9 mouse cellular contexts compared by ENCODE assay signal in genomic region chr7:4657521-4658127, GRCm38 (mm10). TPM values are rescaled to one million over a fixed set of nuclear protein-coding genes. Genes with fewer than 3 reads are reported as not detected.
DNase-seq lines count a peak whose midpoint lies in the region; ATAC-seq and TF ChIP-seq lines count a peak whose summit lies in the region.
"Had no signal": no experiment of that assay in that cellular context is flagged by ENCODE, and none has a peak within 500 bp of the region (broad histone marks: within the 10 kb centered on the region; RNA-seq: fewer than 3 reads in every experiment).

No protein-coding gene starts in this region.

- WGBS in kidney, embryonic 14.5 days, result 27% methylated on average over 9 of the region's 9 CpGs
- 24% methylated on average over 9 of the region's 9 CpGs for WGBS in stomach, postnatal 0 days

- H3K4me2 ChIP-seq in kidney, embryonic 14.5 days (replicated peaks; ENCODE audit: low read depth, low read length), result peak overlapping the region; percentile 87
- H3K4me2 ChIP-seq in stomach, postnatal 0 days (replicated peaks; ENCODE audit: low read depth), result peak overlapping the region; percentile 63

- H3K9me3 ChIP-seq in E14TG2a.4 (ENCODE audit: low read length), result no peaks in the 10 kb centered on the region
- H3K9me3 ChIP-seq in kidney, embryonic 14.5 days (ENCODE audit: control insufficient read depth, low read length), result no peaks in the 10 kb centered on the region
- H3K9me3 ChIP-seq in stomach, postnatal 0 days (ENCODE audit: control insufficient read depth, low read length), result no peaks in the 10 kb centered on the region

- peak overlapping the region; percentile 94 for H3K4me3 ChIP-seq in E14TG2a.4 (replicated peaks; ENCODE audit: low read length)
- peak overlapping the region; percentile 73 for H3K4me3 ChIP-seq in kidney, embryonic 14.5 days (ENCODE audit: low read length)
- H3K4me3 ChIP-seq in stomach, postnatal 0 days (ENCODE audit: low read depth, low read length), result peak overlapping the region; percentile 93

- TF ChIP-seq EP300 in stomach, postnatal 0 days (optimal IDR thresholded peaks at IDR 0.05), result no peak

- peaks cover 82% of the 10 kb centered on the region for H3K4me1 ChIP-seq in E14TG2a.4 (replicated peaks; ENCODE audit: low read depth, low read length)
- peaks cover 16% of the 10 kb centered on the region for H3K4me1 ChIP-seq in kidney, embryonic 14.5 days (ENCODE audit: control insufficient read depth, insufficient read depth, low read length)
- H3K4me1 ChIP-seq in stomach, postnatal 0 days (replicated peaks; ENCODE audit: control insufficient read depth, insufficient read depth), result 0 out of 2 replicates have a peak, but pooled peaks cover 7% of the 10 kb centered on the region

- no peak overlapping the region for H3K27ac ChIP-seq in kidney, embryonic 14.5 days (ENCODE audit: low read depth, low read length)
- peak overlapping the region; percentile 98 for H3K27ac ChIP-seq in stomach, postnatal 0 days (replicated peaks)

- no peaks in the 10 kb centered on the region for H3K27me3 ChIP-seq in E14TG2a.4 (ENCODE audit: insufficient read depth, low read length)
- H3K27me3 ChIP-seq in kidney, embryonic 14.5 days (ENCODE audit: control insufficient read depth, insufficient read depth, low read length), result no peaks in the 10 kb centered on the region
- H3K27me3 ChIP-seq in stomach, postnatal 0 days (ENCODE audit: control insufficient read depth, insufficient read depth, low read length), result no peaks in the 10 kb centered on the region
- H3K27me3 ChIP-seq: Patski had no signal

- peak overlapping the region; percentile 81 for H3K9ac ChIP-seq in kidney, embryonic 14.5 days (ENCODE audit: low read depth, low read length)
- peak overlapping the region; percentile 96 for H3K9ac ChIP-seq in stomach, postnatal 0 days (ENCODE audit: low read length)

- no peak for TF ChIP-seq CTCF in E14TG2a.4 (conservative IDR thresholded peaks at IDR 0.05; ENCODE audit: low read length)
- no peak for TF ChIP-seq CTCF in stomach, postnatal 0 days (IDR thresholded peaks at IDR 0.05; ENCODE audit: low read depth)

- peak; percentile 23 for ATAC-seq in erythroid progenitor cell, adult 5-6 weeks (replicated peaks; ENCODE audit: low FRiP score, poor library complexity, severe bottlenecking)
- ATAC-seq in kidney, embryonic 14.5 days (ENCODE audit: low FRiP score, low TSS enrichment), result 0 out of 2 replicates have a peak, but pooled peaks have one; percentile 2
- peak; percentile 8; the same call in 1 of the 2 replicates for ATAC-seq in stomach, postnatal 0 days (ENCODE audit: low FRiP score, low TSS enrichment)

- H3K36me3 ChIP-seq in E14TG2a.4 (ENCODE audit: insufficient read depth, low read length), result peaks cover 56% of the 10 kb centered on the region
- H3K36me3 ChIP-seq in kidney, embryonic 14.5 days (ENCODE audit: control insufficient read depth, insufficient read depth, low read length), result no peaks in the 10 kb centered on the region
- no peaks in the 10 kb centered on the region; the same call in 1 of the 2 replicates for H3K36me3 ChIP-seq in stomach, postnatal 0 days (ENCODE audit: control insufficient read depth, insufficient read depth, low read length)

- DNase-seq in heart, adult 11 months, result peak; percentile 92
- DNase-seq in heart, adult 8-10 months (ENCODE audit: low spot score), result no peak
- peak; percentile 48 for DNase-seq in lung, postnatal 25 days (ENCODE audit: low spot score)
- DNase-seq in stomach, postnatal 0 days (ENCODE audit: low spot score), result peak; percentile 32
- DNase-seq in thymus, postnatal 4 days, result no peak

RNA-seq across cellular contexts. Expression of gene Ppp6r1, which starts 1.2 kb away (rescaled TPM):
- 10 to 100 TPM; 70.5 to 77.7 (median 75.8) TPM for total RNA-seq in heart, adult 8-10 months (2022)
- 62.0 and 84.3 TPM in 2 replicates for total RNA-seq in erythroid progenitor cell, adult 5-6 weeks (2015; ENCODE audit: low replicate concordance)
- 73.6 and 85.1 TPM in 2 replicates for total RNA-seq in erythroid progenitor cell, adult 5-6 weeks (2017; ENCODE audit: low replicate concordance)
- polyA plus RNA-seq in kidney, embryonic 14.5 days (2014; fragmentation: Nextera tagmentation; extraction: Ambion mirVana), result 8.3 and 10.2 TPM in 2 replicates
- 3.9 and 6.2 TPM in 2 replicates for polyA plus RNA-seq in stomach, postnatal 0 days (2015; fragmentation: Nextera tagmentation; extraction: Ambion mirVana)

RNA-seq across cellular contexts. Expression of gene Tmem86b, which starts 26.4 kb away (rescaled TPM):
- total RNA-seq in heart, adult 8-10 months (2022), result 1 to 10 TPM; 4.2 to 6.0 (median 4.8) TPM
- total RNA-seq in erythroid progenitor cell, adult 5-6 weeks (2015; ENCODE audit: low replicate concordance), result 72.1 and 91.0 TPM in 2 replicates
- total RNA-seq in erythroid progenitor cell, adult 5-6 weeks (2017; ENCODE audit: low replicate concordance), result 37.6 and 45.8 TPM in 2 replicates
- 1.0 and 1.4 TPM in 2 replicates for polyA plus RNA-seq in kidney, embryonic 14.5 days (2014; fragmentation: Nextera tagmentation; extraction: Ambion mirVana)
- 0.22 and 0.23 TPM in 2 replicates for polyA plus RNA-seq in stomach, postnatal 0 days (2015; fragmentation: Nextera tagmentation; extraction: Ambion mirVana)

RNA-seq across cellular contexts. Expression of gene Hspbp1, which starts 27.2 kb away (rescaled TPM):
- 10 to 100 TPM; 28.4 to 36.3 (median 33.5) TPM for total RNA-seq in heart, adult 8-10 months (2022)
- 4.0 and 32.3 TPM in 2 replicates for total RNA-seq in erythroid progenitor cell, adult 5-6 weeks (2015; ENCODE audit: low replicate concordance)
- 2.8 and 3.2 TPM in 2 replicates for total RNA-seq in erythroid progenitor cell, adult 5-6 weeks (2017; ENCODE audit: low replicate concordance)
- 113 and 140 TPM in 2 replicates for polyA plus RNA-seq in kidney, embryonic 14.5 days (2014; fragmentation: Nextera tagmentation; extraction: Ambion mirVana)
- polyA plus RNA-seq in stomach, postnatal 0 days (2015; fragmentation: Nextera tagmentation; extraction: Ambion mirVana), result 59.1 and 60.7 TPM in 2 replicates

RNA-seq across cellular contexts. Expression of gene Brsk1, which starts 32.8 kb away (rescaled TPM):
- total RNA-seq in heart, adult 8-10 months (2022), result 1 to 10 TPM in 2 of 4 experiments, under 1 TPM in 2; 0.57 to 1.2 (median 0.98) TPM
- total RNA-seq in erythroid progenitor cell, adult 5-6 weeks (2015; ENCODE audit: low replicate concordance), result not detected in 2 replicates
- not detected in 2 replicates for total RNA-seq in erythroid progenitor cell, adult 5-6 weeks (2017; ENCODE audit: low replicate concordance)
- 1.9 and 3.0 TPM in 2 replicates for polyA plus RNA-seq in kidney, embryonic 14.5 days (2014; fragmentation: Nextera tagmentation; extraction: Ambion mirVana)
- polyA plus RNA-seq in stomach, postnatal 0 days (2015; fragmentation: Nextera tagmentation; extraction: Ambion mirVana), result 0.36 and 0.42 TPM in 2 replicates

RNA-seq across cellular contexts. Expression of gene Ptprh, which starts 53.8 kb away (rescaled TPM):
- not detected for total RNA-seq in heart, adult 8-10 months (2022)
- not detected in 2 replicates for total RNA-seq in erythroid progenitor cell, adult 5-6 weeks (2015; ENCODE audit: low replicate concordance)
- total RNA-seq in erythroid progenitor cell, adult 5-6 weeks (2017; ENCODE audit: low replicate concordance), result not detected in 2 replicates
- 0.09 TPM in 1 of 2 replicates, not detected in the other for polyA plus RNA-seq in kidney, embryonic 14.5 days (2014; fragmentation: Nextera tagmentation; extraction: Ambion mirVana)
- 1.9 TPM in 2 replicates for polyA plus RNA-seq in stomach, postnatal 0 days (2015; fragmentation: Nextera tagmentation; extraction: Ambion mirVana)
- polyA plus RNA-seq: Patski had no signal

Comparison
In these comparisons a context has a peak if more than half of its experiments do, and no peak if none do; other contexts are left out.
1. DNase-seq: peak in heart, adult 11 months (single experiment), lung, postnatal 25 days (single experiment) and stomach, postnatal 0 days (single experiment); none in heart, adult 8-10 months (single experiment) and thymus, postnatal 4 days (single experiment).
2. RNA of gene Tmem86b, which starts 26.4 kb away (total RNA-seq): 37.6 to 91.0 TPM in erythroid progenitor cell, adult 5-6 weeks; 4.2 to 6.0 TPM in heart, adult 8-10 months; every median in the first group is over 4 times any median in the second.
3. Peak in every context shown above with its lines, with median percentiles within 50 percentile points of each other: H3K4me3 ChIP-seq and ATAC-seq.